Mouse (Mus musculus): ENCODE data around the gene Ddx50.

Gene Ddx50

GRCm38 (mm10) chr10:62650881-62651810 is at the start of gene Ddx50:
TSS of gene Ddx50 (minus strand) at chr10:62651218.
- DNase-seq (ENCODE audit: low spot score) = peak; percentile 97

GRCm38 (mm10) chr10:62692771-62693170 is 41.8 kb upstream of the Ddx50 start:
- no peak for DNase-seq (ENCODE audit: low spot score)

- DNase-seq (ENCODE audit: low spot score) = no peak
These were observed 41.2 kb upstream of the Ddx50 start for GRCm38 (mm10) chr10:62692244-62692643.

- no peak for DNase-seq (ENCODE audit: low spot score)
These were observed 36.1 kb upstream of the Ddx50 start for GRCm38 (mm10) chr10:62687032-62687674.

GRCm38 (mm10) chr10:62683043-62683442 is 32.0 kb upstream of the Ddx50 start:
- no peak for DNase-seq (ENCODE audit: low spot score)

- no peak for DNase-seq (ENCODE audit: low spot score)
These were observed 28.8 kb upstream of the Ddx50 start for GRCm38 (mm10) chr10:62679833-62680232.

- DNase-seq (ENCODE audit: low spot score) = no peak
These were observed 26.3 kb upstream of the Ddx50 start for GRCm38 (mm10) chr10:62677329-62677728.

- DNase-seq (ENCODE audit: low spot score) = no peak
These were observed 25.2 kb upstream of the Ddx50 start for GRCm38 (mm10) chr10:62676196-62676595.

GRCm38 (mm10) chr10:62672359-62672758 is 21.3 kb upstream of the Ddx50 start:
- DNase-seq (ENCODE audit: low spot score) = no peak

GRCm38 (mm10) chr10:62669245-62669644 is 18.2 kb upstream of the Ddx50 start:
- DNase-seq (ENCODE audit: low spot score) = no peak

GRCm38 (mm10) chr10:62668463-62668862 is 17.4 kb upstream of the Ddx50 start:
- no peak for DNase-seq (ENCODE audit: low spot score)

GRCm38 (mm10) chr10:62668043-62668442 is 17.0 kb upstream of the Ddx50 start:
- DNase-seq (ENCODE audit: low spot score) = no peak

- no peak for DNase-seq (ENCODE audit: low spot score)
These were observed 14.1 kb upstream of the Ddx50 start for GRCm38 (mm10) chr10:62664963-62665590.

- DNase-seq (ENCODE audit: low spot score) = no peak
These were observed 13.2 kb upstream of the Ddx50 start for GRCm38 (mm10) chr10:62664171-62664570.

- DNase-seq (ENCODE audit: low spot score) = no peak
These were observed 5.7 kb upstream of the Ddx50 start for GRCm38 (mm10) chr10:62656711-62657110.

- DNase-seq (ENCODE audit: low spot score) = no peak
These were observed 943 bp upstream of the Ddx50 start for GRCm38 (mm10) chr10:62651961-62652360.

GRCm38 (mm10) chr10:62650358-62650782 is 648 bp downstream of the Ddx50 start:
- no peak for DNase-seq (ENCODE audit: low spot score)

GRCm38 (mm10) chr10:62604161-62604560 is 46.9 kb downstream of the Ddx50 start:
- DNase-seq (ENCODE audit: low spot score) = no peak

- DNase-seq (ENCODE audit: low spot score) = no peak
These were observed 47.6 kb downstream of the Ddx50 start for GRCm38 (mm10) chr10:62603233-62604030.

GRCm38 (mm10) chr10:62602177-62603040 is 48.6 kb downstream of the Ddx50 start, which contains the start of gene Ddx21:
TSS of gene Ddx21 (minus strand) at chr10:62602281.
- peak; percentile 58 for DNase-seq (ENCODE audit: low spot score)

- DNase-seq (ENCODE audit: low spot score) = no peak
These were observed 49.2 kb downstream of the Ddx50 start for GRCm38 (mm10) chr10:62601833-62602176.
